Mouse (Mus musculus) ES-E14 (cell line): ENCODE data around the gene Adgrb3. TPM values are rescaled to one million over a fixed set of nuclear protein-coding genes. Genes with fewer than 3 reads are reported as not detected.

ENCODE experiments used
- DNase-seq: peaks from one replicate; pipeline ENCODE4 v3.0.0-alpha.2; 2013; ENCODE audit warnings: low read depth, low spot score
- H3K27ac ChIP-seq: 2 replicates; pipeline ENCODE4 v1.5.1; 2012; ENCODE audit warnings: low read depth, mild to moderate bottlenecking, low read length, moderate library complexity, mixed read lengths; ENCODE audit not compliant: poor library complexity, insufficient read depth, severe bottlenecking
- H3K36me3 ChIP-seq: 2 replicates; pipeline ENCODE4 v1.6.1; 2012; ENCODE audit warnings: mild to moderate bottlenecking, low read length, moderate library complexity, mixed read lengths; ENCODE audit not compliant: control insufficient read depth, poor library complexity, insufficient read depth, severe bottlenecking
- H3K4me1 ChIP-seq, 2 experiments: fragments of 150-350 bp in 1 of 2; sonication (generic) in 1 of 2; 2 replicates each; pipeline ENCODE4 v1.6.1; 2012; ENCODE audit warnings: low read length in 2 of 2, mild to moderate bottlenecking in 1 of 2, mixed read lengths in 1 of 2; ENCODE audit not compliant: control insufficient read depth in 2 of 2, insufficient read depth in 2 of 2, poor library complexity in 1 of 2
- H3K4me3 ChIP-seq, 2 experiments: fragments of 150-350 bp in 1 of 2; sonication (generic) in 1 of 2; 2 replicates each; pipeline ENCODE4 v1.5.1; 2012; ENCODE audit warnings: low read length in 2 of 2, low read depth in 1 of 2, mild to moderate bottlenecking in 1 of 2, mixed read lengths in 1 of 2; ENCODE audit not compliant: insufficient read depth in 1 of 2, poor library complexity in 1 of 2, severe bottlenecking in 1 of 2
- H3K9ac ChIP-seq: 2 replicates; pipeline ENCODE4 v1.6.1; 2012; ENCODE audit warnings: low read depth, mild to moderate bottlenecking, low read length, mixed read lengths; ENCODE audit not compliant: poor library complexity, insufficient read depth, severe bottlenecking
- H3K9me3 ChIP-seq: fragments of 150-350 bp; sonication (generic); 2 replicates; pipeline ENCODE4 v1.6.1; 2012; ENCODE audit warnings: low read depth, mild to moderate bottlenecking, low read length; ENCODE audit not compliant: control insufficient read depth, insufficient read depth
- CHD2 ChIP-seq: IDR thresholded peaks from 2 replicates; pipeline ENCODE4 v1.6.1; 2014; ENCODE audit warnings: mild to moderate bottlenecking, low read depth, low read length, inconsistent platforms
- HCFC1 ChIP-seq: IDR thresholded peaks from 2 replicates; pipeline ENCODE4 v1.6.1; 2012; ENCODE audit warnings: low read length, inconsistent platforms, borderline replicate concordance; ENCODE audit not compliant: insufficient read depth
- MAFK ChIP-seq: IDR thresholded peaks from 2 replicates; pipeline ENCODE4 v1.6.1; 2014; ENCODE audit warnings: mild to moderate bottlenecking, low read depth, low read length, inconsistent platforms; ENCODE audit not compliant: insufficient read depth
- ZC3H11A ChIP-seq: IDR thresholded peaks from 2 replicates; pipeline ENCODE4 v1.6.1; 2012; ENCODE audit warnings: low read depth, mild to moderate bottlenecking, inconsistent platforms, low read length, borderline replicate concordance
- ZNF384 ChIP-seq: IDR thresholded peaks from 2 replicates; pipeline ENCODE4 v1.6.1; 2012; ENCODE audit warnings: low read depth, low read length, inconsistent platforms
- in situ Hi-C, 2 experiments: fragments of 600-800 bp; cut with MboI; formaldehyde crosslinking; loops; one replicate each; pipeline ENCODE4 v1.15.1; 2025; ENCODE audit warnings: low sequenced_read_pairs in 2 of 2, inconsistent platforms in 1 of 2; ENCODE audit not compliant: unreplicated experiment in 2 of 2
- total RNA-seq: library from RNA; depleted of rRNA; stranded (reverse); fragments of 300-350 nt; gene quantifications from 2 replicates; pipeline ENCODE4 v1.2.3, GENCODE M21; 2012

Gene Adgrb3
- total RNA-seq, 1 experiment = 0.27 TPM

DNA sequence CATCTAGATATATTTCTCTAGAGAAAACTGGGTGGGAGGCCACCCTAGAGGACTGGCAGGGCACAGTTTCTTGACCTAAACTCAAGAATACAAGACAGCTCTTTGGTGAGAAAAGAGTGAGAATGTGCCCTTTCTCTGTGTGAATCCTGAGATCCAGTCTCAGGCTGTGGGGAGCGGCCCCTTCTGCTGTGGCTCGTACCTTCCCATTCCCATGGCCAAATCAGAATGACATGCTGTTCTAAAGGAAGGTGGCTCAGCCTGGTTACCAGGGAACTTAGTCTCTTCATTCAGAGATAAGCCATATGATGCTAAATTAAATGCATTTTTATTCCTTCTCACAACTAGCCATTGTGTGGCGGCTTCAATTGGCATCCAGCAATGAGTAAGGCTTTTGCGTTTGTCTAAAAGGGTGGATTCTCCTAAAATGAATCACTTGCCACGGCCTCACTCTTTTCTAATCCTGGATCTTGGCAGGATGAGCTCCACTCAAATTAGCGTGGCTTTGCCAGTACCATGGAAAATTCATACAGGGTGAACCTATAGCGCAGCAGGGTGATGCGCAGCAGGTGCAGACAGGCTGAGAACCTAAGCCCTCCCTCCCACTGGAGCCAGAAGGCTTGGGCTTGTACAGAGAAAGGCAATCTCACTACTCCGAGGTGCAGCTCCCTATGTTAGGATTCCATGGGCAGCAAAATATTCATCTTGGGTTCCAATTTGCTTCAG is 649.5 kb downstream of the Adgrb3 start:
- 0 out of 2 replicates have a peak, but pooled peaks cover 1% of the 10 kb centered on the region for H3K9me3 ChIP-seq
- no peaks in the 10 kb centered on the region for H3K36me3 ChIP-seq
- TF ChIP-seq ZC3H11A (no peak), ZNF384 (no peak)
- no peak for DNase-seq
- peaks cover 0 to 2% of the 10 kb centered on the region in 2 experiments; a peak in 2 of 4 replicates for H3K4me1 ChIP-seq
- no peak overlapping the region for H3K27ac ChIP-seq
- H3K4me3 ChIP-seq = no peak overlapping the region
- in situ Hi-C loops = no loop called here
- H3K9ac ChIP-seq = no peak overlapping the region

DNA sequence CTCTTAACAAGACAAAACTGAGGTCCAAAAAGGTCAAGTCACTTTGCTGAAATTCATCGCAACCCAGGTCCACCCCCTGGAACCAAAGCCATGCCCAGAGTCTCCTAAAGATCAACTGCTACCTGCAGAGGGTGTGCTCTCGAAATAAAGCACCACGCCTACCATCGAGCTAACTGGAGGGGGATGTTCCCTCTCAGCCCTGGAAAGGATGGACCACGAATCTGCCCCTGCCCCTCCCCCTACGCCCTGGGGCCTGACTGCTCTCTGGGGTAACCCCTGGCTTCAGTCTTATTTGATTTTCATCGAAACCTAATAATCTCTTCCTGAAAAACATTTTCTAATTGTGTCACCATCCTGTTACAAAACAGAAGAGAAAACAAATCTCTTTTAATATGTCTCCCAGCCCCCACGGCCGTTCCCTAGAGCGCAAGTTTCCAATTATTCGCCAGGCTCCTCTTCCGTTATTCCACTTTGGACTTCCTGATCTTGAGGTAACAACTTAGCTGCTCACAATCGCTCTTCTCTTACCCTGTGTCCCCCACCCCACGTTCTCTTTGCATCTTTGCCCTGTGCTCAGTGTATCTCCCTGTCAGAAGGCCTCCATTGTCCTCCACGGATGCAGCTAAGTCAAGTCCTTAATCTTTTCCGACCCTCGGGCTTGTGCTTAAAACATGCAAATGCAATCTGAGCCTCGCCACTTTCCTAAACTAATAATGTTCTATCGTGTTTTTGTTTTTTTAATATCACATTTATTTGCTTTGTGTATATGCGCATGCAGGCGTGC is 651.0 kb downstream of the Adgrb3 start:
- no peak for DNase-seq
- in situ Hi-C loops = no loop called here

DNA sequence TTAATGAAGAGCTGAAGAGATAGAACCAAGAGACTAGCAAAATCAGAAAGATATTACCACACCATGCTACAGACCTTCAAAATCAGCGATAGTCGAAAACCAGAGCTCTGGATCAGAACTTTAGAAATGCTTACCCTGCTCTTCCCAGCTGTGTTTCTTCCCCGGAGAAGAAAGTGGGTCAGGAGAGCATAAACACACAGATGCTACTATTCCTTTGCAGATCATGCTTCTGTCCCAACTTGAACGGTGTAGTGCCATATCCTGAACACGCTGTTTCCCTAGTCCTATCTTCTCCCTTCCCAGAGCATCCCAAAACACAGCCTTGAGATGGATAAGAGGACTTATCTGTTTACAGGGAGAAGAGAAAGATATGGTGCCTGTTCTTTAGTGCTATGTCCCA is 662.4 kb downstream of the Adgrb3 start:
- in situ Hi-C loops = no loop called here
- H3K9ac ChIP-seq = no peak overlapping the region
- no peak for DNase-seq
- no peaks in the 10 kb centered on the region for H3K9me3 ChIP-seq
- no peak overlapping the region for H3K27ac ChIP-seq
- no peaks in the 10 kb centered on the region for H3K4me1 ChIP-seq
- TF ChIP-seq HCFC1 (no peak), MAFK (no peak), ZC3H11A (no peak), CHD2 (no peak), ZNF384 (no peak)
- no peak overlapping the region for H3K4me3 ChIP-seq
- H3K36me3 ChIP-seq = no peaks in the 10 kb centered on the region

More for the DNA sequence above, 651.0 kb downstream of the Adgrb3 start:
- Histone ChIP-seq H3K9me3 (0 out of 2 replicates have a peak, but pooled peaks cover 1% of the 10 kb centered on the region), H3K36me3 (no peaks in the 10 kb centered on the region), H3K4me1 (peaks cover 0 to 2% of the 10 kb centered on the region in 2 experiments; a peak in 2 of 4 replicates), H3K9ac (no peak overlapping the region), H3K4me3 (no peak overlapping the region), H3K27ac (no peak overlapping the region)
- TF ChIP-seq ZNF384 = no peak
- no peak for TF ChIP-seq HCFC1
- TF ChIP-seq MAFK = no peak
- no peak for TF ChIP-seq ZC3H11A
- TF ChIP-seq CHD2 = no peak

DNA sequence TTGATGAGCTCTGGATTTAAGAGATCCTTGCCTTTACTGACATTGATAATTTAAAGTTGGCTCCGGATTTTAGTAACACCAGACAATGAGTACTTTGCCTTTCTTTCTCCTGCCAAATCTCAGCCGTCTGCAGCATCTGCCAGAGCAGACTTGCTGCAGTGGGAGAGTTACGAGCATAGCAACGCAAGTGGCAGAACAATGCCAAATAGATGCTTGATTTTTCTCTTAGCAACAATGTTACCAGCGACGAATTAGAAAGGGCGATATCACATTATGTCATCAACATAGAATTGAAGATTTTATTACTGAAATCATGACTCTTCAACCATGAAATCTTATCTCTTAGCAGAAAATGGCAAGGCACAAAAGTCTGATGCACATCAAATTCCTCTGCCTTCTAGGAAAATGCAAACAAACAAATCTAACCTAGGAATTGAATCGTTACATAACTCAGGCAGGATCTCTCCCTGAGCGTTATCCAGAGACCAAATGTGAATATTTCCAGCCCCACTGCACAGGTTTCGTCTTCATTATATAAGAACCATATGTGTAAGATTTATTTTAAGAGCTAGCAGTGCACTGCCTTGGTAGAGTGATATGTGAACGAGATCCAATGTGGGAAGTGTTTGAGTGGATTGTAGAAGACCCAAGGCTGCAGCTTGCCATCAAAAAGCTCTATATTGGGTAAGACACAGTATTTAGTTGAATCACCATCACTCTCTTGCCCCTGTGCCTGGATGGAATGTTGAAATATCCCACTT is 663.3 kb downstream of the Adgrb3 start:
- Histone ChIP-seq H3K9ac (no peak overlapping the region), H3K27ac (no peak overlapping the region), H3K36me3 (no peaks in the 10 kb centered on the region), H3K4me3 (no peak overlapping the region), H3K4me1 (no peaks in the 10 kb centered on the region), H3K9me3 (no peaks in the 10 kb centered on the region)
- no peak for TF ChIP-seq MAFK
- DNase-seq = no peak
- in situ Hi-C loops = no loop called here
